Mouse (Mus musculus): ENCODE data around the gene Bsx.

GRCm38 (mm10) chr9:40878291-40878945 is 4.5 kb downstream of the Bsx start:
- no peak for TF ChIP-seq CTCF (IDR thresholded peaks at IDR 0.05)
- no peak for TF ChIP-seq EP300 (IDR thresholded peaks at IDR 0.05)
